Mouse (Mus musculus) brain, embryonic 18.5 days (tissue): ENCODE data around the gene Zfp131.

Experiments used
- DNase-seq: peaks from one replicate; pipeline ENCODE4 v3.0.0-alpha.2; 2012; ENCODE audit warnings: low read depth, low spot score

Gene Zfp131

DNA sequence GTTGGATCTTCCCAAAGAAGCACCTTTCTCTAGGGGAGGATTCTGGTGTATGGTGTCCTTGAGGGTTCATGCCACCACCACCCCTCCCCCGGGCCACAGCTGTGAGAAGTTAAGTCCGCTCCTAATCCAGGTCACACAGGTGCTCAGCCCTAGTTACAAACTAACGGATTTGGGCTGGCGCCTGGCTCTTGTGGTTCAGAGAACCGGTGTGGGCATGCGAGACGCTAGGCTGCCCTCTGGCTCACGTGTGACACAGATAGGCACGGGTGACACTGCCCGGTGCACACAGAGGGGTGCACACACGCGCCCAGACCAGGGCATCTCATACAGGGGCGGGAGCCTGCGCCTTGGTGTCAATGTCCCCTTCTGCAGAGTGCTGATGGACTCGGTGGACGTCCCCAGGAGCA is 35.5 kb downstream of the Zfp131 start:
- no peak for DNase-seq

DNA sequence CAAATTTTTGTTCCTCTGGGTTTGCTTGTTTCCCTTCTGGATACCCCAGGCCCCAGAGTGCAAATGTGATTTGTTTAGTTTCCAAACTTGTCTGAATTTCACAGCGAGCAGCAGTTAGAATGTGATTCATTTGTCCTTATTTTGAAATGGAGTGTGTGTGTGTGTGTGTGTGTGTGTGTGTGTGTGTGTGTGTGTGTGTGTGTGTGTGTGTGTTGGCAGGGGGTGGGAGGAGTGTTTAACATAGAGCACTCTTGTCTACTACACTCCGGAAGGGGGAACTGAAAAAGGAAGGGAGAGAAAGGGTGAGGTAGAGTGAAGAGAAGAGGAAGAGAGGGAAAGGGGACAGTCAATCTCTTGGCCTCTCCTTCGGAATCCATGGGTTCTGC is 36.1 kb downstream of the Zfp131 start:
- no peak for DNase-seq

- peak; percentile 49 for DNase-seq
Observed at GRCm38 (mm10) chr13:119753859-119754634, 36.6 kb downstream of the Zfp131 start.

- no peak for DNase-seq
Observed at GRCm38 (mm10) chr13:119746930-119747329, 43.8 kb downstream of the Zfp131 start.

- DNase-seq = no peak
Observed at GRCm38 (mm10) chr13:119743470-119743869, 47.2 kb downstream of the Zfp131 start.

GRCm38 (mm10) chr13:119742711-119743415 is 47.8 kb downstream of the Zfp131 start:
- DNase-seq = no peak

DNA sequence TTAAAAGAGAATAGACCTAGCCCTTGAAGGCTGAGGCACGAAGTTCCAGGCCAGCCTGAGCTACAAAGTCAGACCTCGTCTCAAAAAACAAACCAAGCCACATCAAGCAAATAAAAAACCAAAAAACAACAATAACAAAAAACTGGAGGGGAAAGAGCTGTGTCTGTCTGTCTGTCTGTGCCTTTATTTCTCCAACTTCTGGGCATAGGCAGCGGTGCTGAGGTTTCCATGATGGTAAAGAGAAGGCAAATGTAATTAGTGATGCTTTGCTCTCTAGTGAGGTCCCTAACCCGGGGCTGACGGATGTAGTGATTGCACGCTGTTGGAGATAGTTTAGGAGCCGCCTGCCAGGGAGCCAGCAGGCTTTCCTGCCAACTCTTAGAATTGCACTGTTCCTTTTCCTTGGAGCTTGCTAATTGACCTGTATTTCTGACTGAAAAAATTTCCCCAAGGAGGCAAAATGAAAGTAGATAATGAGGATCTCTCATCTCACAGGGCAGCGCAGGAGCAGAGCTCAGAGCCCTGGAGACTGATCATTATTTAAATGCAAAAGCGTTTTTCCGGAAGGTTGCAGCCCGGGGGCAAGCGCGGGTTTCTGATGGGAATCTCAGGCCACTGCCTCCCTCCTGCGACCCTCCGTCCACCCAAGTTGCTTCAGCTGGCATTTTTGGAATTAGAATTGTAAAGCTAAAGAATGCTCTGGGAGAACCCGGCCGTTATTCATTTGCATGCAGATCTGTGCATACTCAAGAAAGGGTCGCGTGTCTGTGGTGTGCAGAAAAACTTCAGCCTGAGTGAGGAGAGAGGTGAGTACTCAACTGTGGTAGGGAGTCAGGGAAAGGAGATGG is 49.1 kb downstream of the Zfp131 start:
- no peak for DNase-seq

DNA sequence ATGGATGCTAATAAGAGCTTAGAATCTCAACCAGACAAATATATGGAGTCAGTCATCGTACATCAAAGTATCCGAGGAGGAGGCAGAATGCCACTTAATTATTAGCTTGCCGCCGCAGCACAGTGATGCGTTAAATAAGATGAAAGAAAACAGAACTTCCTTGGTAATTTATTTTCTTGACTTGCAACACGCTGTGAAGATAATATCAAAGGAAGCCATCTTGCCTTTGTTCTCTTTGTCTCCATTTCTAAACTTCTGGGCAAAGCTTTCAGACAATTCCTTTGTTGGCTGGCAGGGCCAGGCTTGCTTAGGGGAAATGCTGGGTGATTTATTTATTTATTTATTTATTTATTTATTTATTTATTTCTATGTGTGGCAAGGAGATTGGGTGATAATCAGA is 59.2 kb downstream of the Zfp131 start:
- no peak for DNase-seq

- DNase-seq = no peak
Observed at GRCm38 (mm10) chr13:119729406-119729805, 61.3 kb downstream of the Zfp131 start.

- DNase-seq = no peak
Observed at GRCm38 (mm10) chr13:119727608-119728387, 62.9 kb downstream of the Zfp131 start.

DNA sequence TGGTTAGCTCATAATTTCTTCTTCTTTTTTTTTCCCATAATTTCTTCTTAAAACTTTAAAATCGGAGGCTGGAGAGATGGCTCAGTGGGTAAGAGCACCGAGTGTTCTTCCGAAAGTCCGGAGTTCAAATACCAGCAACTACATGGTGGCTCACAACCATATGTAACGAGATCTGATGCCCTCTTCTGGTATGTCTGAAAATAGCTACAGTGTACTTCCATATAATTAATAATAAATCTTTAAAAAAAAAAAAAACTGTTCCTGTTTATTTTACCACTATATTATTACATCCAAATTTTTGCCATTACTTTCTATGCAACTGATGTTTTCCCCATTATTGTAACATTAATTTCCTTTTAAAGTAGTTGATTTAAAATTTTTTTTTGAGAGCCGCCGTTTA is 66.1 kb downstream of the Zfp131 start:
- DNase-seq = no peak

DNA sequence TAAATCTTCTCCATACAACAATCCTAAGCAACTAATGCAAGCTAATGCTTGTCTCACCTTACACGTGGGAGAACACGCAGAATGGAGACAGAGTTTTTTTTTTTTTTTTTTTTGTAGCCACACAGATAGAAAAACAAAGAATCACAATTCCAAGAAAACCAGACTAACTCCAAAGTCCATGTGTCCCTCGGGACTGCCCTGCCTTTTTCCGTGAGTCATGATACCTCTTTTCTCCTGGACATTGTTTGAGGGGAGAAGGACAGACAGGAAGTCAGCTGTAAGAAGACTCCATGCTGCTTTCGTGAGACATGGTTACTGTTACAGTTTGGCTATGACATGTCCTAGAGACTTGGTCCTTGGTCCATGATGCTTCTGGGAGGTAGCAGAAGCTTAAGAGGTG is 67.3 kb downstream of the Zfp131 start:
- DNase-seq = no peak

DNA sequence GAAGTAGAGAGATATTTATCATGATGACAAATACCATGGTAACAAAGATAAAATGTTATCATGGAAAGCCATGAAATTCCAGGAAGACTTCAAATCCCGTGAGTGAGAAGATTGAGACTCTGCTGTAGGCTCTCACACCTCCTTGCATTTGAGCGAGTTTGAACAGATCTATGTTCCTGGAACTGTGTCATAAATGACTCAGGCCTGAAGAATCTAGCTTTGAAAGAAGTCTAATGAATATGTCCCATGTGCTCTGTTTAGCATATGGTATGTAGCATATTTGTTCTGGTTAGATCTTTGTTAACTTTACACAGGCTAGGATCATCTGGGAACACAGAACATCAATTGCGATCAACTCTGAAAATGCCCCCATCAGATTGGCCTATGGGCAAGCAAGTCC is 68.2 kb downstream of the Zfp131 start:
- no peak for DNase-seq

DNA sequence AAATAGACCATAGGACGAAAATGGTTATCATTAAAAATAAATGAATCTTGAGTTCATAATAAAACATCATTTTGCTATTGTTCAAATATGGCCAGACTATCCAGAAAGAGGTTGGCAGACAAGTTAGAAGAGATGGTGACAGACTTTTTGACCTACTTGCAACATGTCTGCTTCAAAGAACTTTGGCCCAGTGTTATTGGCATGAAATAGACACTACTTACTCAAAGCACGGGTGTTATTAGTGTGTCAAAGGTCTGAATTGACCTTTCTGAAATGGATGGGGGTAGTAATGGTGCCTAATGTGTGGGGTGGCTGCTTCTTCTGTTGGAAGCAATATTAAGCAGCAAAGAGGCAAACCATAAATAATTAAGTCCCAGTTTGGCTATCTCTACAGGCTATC is 74.6 kb downstream of the Zfp131 start:
- DNase-seq = no peak
